In the genomic region with DNA sequence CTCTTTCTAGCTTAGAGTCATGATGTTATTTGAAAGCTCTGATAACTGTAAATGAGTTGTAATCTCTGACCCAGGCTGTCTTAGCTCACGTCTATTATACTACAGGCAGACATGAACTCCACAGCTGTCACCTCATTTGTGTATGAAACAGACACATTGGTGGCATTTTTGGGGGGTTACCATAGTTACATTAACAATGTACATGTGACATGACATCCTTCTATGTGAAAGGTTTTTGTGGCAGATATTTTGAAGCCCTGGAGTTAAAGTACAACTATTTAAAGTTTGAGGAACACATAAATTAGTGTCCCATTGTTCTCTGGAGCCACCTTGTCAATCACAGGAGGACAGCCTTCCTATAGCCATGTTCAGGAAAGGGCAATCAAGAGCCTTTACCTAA, we compare ENCODE assay signal across 15 mouse cellular contexts. TPM values are rescaled to one million over a fixed set of nuclear protein-coding genes. Genes with fewer than 3 reads are reported as not detected.
DNase-seq lines count a peak whose midpoint lies in the region; ATAC-seq and TF ChIP-seq lines count a peak whose summit lies in the region.
"Had no signal": no experiment of that assay in that cellular context is flagged by ENCODE, and none has a peak within 500 bp of the region (broad histone marks: within the 10 kb centered on the region; RNA-seq: fewer than 3 reads in every experiment).

No protein-coding gene starts in this region.

- WGBS in hindbrain, embryonic 14.5 days = 13% methylated on average over 1 of the region's 1 CpGs
- WGBS in midbrain, embryonic 16.5 days = 18% methylated on average over 1 of the region's 1 CpGs

- H3K4me3 ChIP-seq in hindbrain, embryonic 14.5 days (replicated peaks; ENCODE audit: low read length) = peak overlapping the region; percentile 1; the same call in 1 of the 2 replicates
- no peak overlapping the region for H3K4me3 ChIP-seq in midbrain, embryonic 16.5 days (ENCODE audit: low read depth, low read length)
- H3K4me3 ChIP-seq: erythroblast, embryonic 14.5 days; kidney, embryonic 15.5 days; lung, embryonic 15.5 days had no signal

- peaks cover 33% of the 10 kb centered on the region for H3K4me1 ChIP-seq in hindbrain, embryonic 14.5 days (replicated peaks; ENCODE audit: control insufficient read depth, insufficient read depth, low read length)
- H3K4me1 ChIP-seq in midbrain, embryonic 16.5 days (ENCODE audit: control insufficient read depth, insufficient read depth, low read length) = peaks cover 31% of the 10 kb centered on the region
- H3K4me1 ChIP-seq: lung, embryonic 15.5 days had no signal

- no peak for TF ChIP-seq CTCF in brain, embryonic 14.5 days (IDR thresholded peaks at IDR 0.05; ENCODE audit: borderline replicate concordance, extremely low read depth, insufficient read depth, insufficient read length)

- ATAC-seq in hindbrain, embryonic 14.5 days (ENCODE audit: low FRiP score) = no peak
- no peak for ATAC-seq in midbrain, embryonic 16.5 days
- ATAC-seq: inflammation-experienced regulatory T-cells, adult 6 months had no signal

- no peak overlapping the region for H3K27ac ChIP-seq in hindbrain, embryonic 14.5 days
- H3K27ac ChIP-seq in midbrain, embryonic 16.5 days (ENCODE audit: low read length) = no peak overlapping the region
- H3K27ac ChIP-seq: kidney, embryonic 15.5 days; lung, embryonic 15.5 days had no signal

- H3K36me3 ChIP-seq in hindbrain, embryonic 14.5 days (replicated peaks; ENCODE audit: control insufficient read depth, insufficient read depth) = peaks cover 5% of the 10 kb centered on the region; the same call in 1 of the 2 replicates
- no peaks in the 10 kb centered on the region for H3K36me3 ChIP-seq in midbrain, embryonic 16.5 days (ENCODE audit: control insufficient read depth, insufficient read depth, low read length)
- H3K36me3 ChIP-seq: G1E; kidney, embryonic 15.5 days; lung, embryonic 15.5 days had no signal

- no peaks in the 10 kb centered on the region for H3K9me3 ChIP-seq in hindbrain, embryonic 14.5 days (ENCODE audit: control insufficient read depth, low read length)
- no peaks in the 10 kb centered on the region for H3K9me3 ChIP-seq in midbrain, embryonic 16.5 days (replicated peaks; ENCODE audit: control insufficient read depth, low read length, poor library complexity, severe bottlenecking)
- H3K9me3 ChIP-seq: kidney, embryonic 15.5 days; lung, embryonic 15.5 days had no signal

- DNase-seq in brain, embryonic 14.5 days (ENCODE audit: low read depth) = peak; percentile 81
- peak; percentile 37 for DNase-seq in embryo, embryonic 11 days
- no peak for DNase-seq in hindbrain, embryonic 14.5 days (ENCODE audit: low spot score)
- DNase-seq in lung, adult 18-20 months = no peak
- DNase-seq in kidney, postnatal 25 days = no peak
- no peak for DNase-seq in right cerebral cortex, postnatal 36 days (ENCODE audit: low spot score in 2 of 2)
- DNase-seq: adrenal gland, adult 8-10 months; cerebellum, adult 2 months; heart, adult 18-20 months had no signal

- H3K9ac ChIP-seq in hindbrain, embryonic 14.5 days = no peak overlapping the region
- no peak overlapping the region for H3K9ac ChIP-seq in midbrain, embryonic 16.5 days (ENCODE audit: low read depth, low read length)
- H3K9ac ChIP-seq: kidney, embryonic 15.5 days; lung, embryonic 15.5 days had no signal

- H3K27me3 ChIP-seq in hindbrain, embryonic 14.5 days (ENCODE audit: control insufficient read depth, insufficient read depth, low read length) = no peaks in the 10 kb centered on the region
- no peaks in the 10 kb centered on the region for H3K27me3 ChIP-seq in midbrain, embryonic 16.5 days (ENCODE audit: control insufficient read depth, insufficient read depth, low read depth, low read length)

- TF ChIP-seq POLR2A in brain, embryonic 14.5 days (IDR thresholded peaks at IDR 0.05; ENCODE audit: borderline replicate concordance, extremely low read depth, insufficient read depth, insufficient read length, poor library complexity, severe bottlenecking) = no peak

- H3K4me2 ChIP-seq in hindbrain, embryonic 14.5 days (replicated peaks) = peak overlapping the region; percentile 36
- peak overlapping the region; percentile 37 for H3K4me2 ChIP-seq in midbrain, embryonic 16.5 days (ENCODE audit: low read length)
- H3K4me2 ChIP-seq: kidney, embryonic 15.5 days; lung, embryonic 15.5 days had no signal

RNA-seq across cellular contexts. Expression of a gene that starts 5.0 kb away (rescaled TPM):
- polyA plus RNA-seq in brain, embryonic 14.5 days (2012; rRNA removed) = 57.1 and 79.2 TPM in 2 replicates
- 101 and 118 TPM in 2 replicates for polyA plus RNA-seq in hindbrain, embryonic 14.5 days (2014; fragmentation: Nextera tagmentation; extraction: Ambion mirVana)
- 60.1 and 67.0 TPM in 2 replicates for polyA plus RNA-seq in midbrain, embryonic 16.5 days (2015; fragmentation: Nextera tagmentation; extraction: Ambion mirVana)
- polyA plus RNA-seq: erythroblast, embryonic 14.5 days; G1E; inflammation-experienced regulatory T-cells, adult 6 months had no signal

Comparison
In these comparisons a context has a peak if more than half of its experiments do, and no peak if none do; other contexts are left out.
1. DNase-seq: peak in brain, embryonic 14.5 days (single experiment) and embryo, embryonic 11 days (single experiment); none in hindbrain, embryonic 14.5 days (single experiment), lung, adult 18-20 months (0 of 2), kidney, postnatal 25 days (0 of 2) and right cerebral cortex, postnatal 36 days (0 of 2).